Mouse (Mus musculus) heart, embryonic 15.5 days (tissue): ENCODE measurements around the gene Phox2a. TPM values are rescaled to one million over a fixed set of nuclear protein-coding genes. Genes with fewer than 3 reads are reported as not detected.

Experiments
- ATAC-seq: fragments of 200-750 bp; cut with Nextera tagmentation; replicated peaks from 2 replicates; pipeline ENCODE4 v1.8.0; 2017; ENCODE audit warnings: low read depth, moderate TSS enrichment; ENCODE audit not compliant: insufficient number of reproducible peaks, insufficient read depth, low FRiP score
- H3K27ac ChIP-seq: fragments of 300-500 bp; sonication (generic); 2 replicates; pipeline ENCODE4 v1.5.1; 2015; ENCODE audit warnings: mild to moderate bottlenecking, inconsistent platforms
- H3K27me3 ChIP-seq: fragments of 300-500 bp; sonication (generic); 2 replicates; pipeline ENCODE4 v1.6.1; 2015; ENCODE audit warnings: inconsistent platforms
- H3K36me3 ChIP-seq: fragments of 300-500 bp; sonication (generic); 2 replicates; pipeline ENCODE4 v1.6.1; 2015; ENCODE audit warnings: mild to moderate bottlenecking, inconsistent platforms
- H3K4me1 ChIP-seq: fragments of 300-500 bp; sonication (generic); replicated peaks from 2 replicates; pipeline ENCODE4 v1.6.1; 2015; ENCODE audit warnings: inconsistent platforms
- H3K4me2 ChIP-seq: fragments of 300-500 bp; sonication (generic); 2 replicates; pipeline ENCODE4 v1.6.1; 2015; ENCODE audit warnings: inconsistent platforms, mild to moderate bottlenecking, moderate library complexity
- H3K4me3 ChIP-seq: fragments of 300-500 bp; sonication (generic); 2 replicates; pipeline ENCODE4 v1.5.1; 2015; ENCODE audit warnings: mild to moderate bottlenecking, inconsistent platforms
- H3K9ac ChIP-seq: fragments of 300-500 bp; sonication (generic); 2 replicates; pipeline ENCODE4 v1.6.1; 2015; ENCODE audit warnings: mild to moderate bottlenecking, inconsistent platforms
- H3K9me3 ChIP-seq: fragments of 300-500 bp; sonication (generic); replicated peaks from 2 replicates; pipeline ENCODE4 v1.6.1; 2016; ENCODE audit warnings: inconsistent platforms
- WGBS: fragments of 180-500 bp; shearing (Covaris S2); methylation state at CpG from one replicate; pipeline ENCODE4 v1.1.7; 2015; ENCODE audit warnings: mixed read lengths; 5-methylcytosine and 5-hydroxymethylcytosine counted together
- polyA plus RNA-seq: library from polyadenylated mRNA; unstranded; fragments of >200 nt; fragmentation: Nextera tagmentation; extraction: Ambion mirVana; gene quantifications from 2 replicates; pipeline ENCODE4 v1.2.1, GENCODE M21; 2015

Gene Phox2a
- polyA plus RNA-seq, 1 experiment from 2014 or later, result 0.39 TPM

DNA sequence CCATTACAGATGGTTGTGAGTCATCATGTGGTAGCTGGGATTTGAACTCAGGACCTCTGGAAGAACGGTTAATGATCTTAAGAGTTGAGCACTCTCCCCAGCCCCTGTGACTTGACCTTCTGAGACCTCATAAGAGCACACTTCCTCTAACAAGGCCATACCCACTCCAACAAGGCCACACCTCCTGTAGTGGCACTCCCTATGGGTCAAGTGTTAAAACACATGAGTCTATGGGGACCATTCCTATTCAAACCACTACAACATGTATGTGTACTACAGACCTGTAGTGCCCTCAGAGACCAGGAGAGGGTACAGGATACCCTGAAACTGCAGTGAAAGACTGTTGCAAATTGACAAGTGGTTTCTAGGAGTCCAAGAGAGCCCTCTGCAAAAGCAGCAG lies 29.8 kb downstream of the Phox2a start:
- Histone ChIP-seq H3K4me1 (no peaks in the 10 kb centered on the region), H3K9ac (no peak overlapping the region)
- 91% methylated on average over 1 of the region's 1 CpGs for WGBS

DNA sequence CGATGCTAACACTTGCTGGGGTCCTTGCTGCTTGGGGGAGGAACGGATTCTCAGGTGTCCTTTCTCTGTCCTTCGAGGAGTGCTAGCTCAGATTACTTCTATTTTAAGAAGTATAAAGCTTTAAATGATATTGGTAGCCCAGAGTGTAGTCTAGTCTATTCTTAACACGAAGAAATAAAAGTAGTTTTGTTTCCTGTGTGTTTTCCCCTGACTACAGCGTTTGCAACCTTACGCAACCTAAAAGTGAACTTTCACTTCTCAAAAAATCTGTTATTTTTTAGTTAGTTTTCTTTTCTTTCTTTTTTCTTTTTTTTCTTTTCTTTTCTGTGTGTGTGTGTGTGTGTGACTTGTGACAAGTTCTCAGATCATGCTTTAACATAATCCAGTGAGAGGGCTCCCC lies 33.6 kb downstream of the Phox2a start:
- WGBS, result 73% methylated on average over 6 of the region's 6 CpGs
- Histone ChIP-seq H3K4me1 (no peaks in the 10 kb centered on the region), H3K27ac (no peak overlapping the region), H3K27me3 (no peaks in the 10 kb centered on the region), H3K9me3 (no peaks in the 10 kb centered on the region), H3K9ac (no peak overlapping the region), H3K4me3 (no peak overlapping the region), H3K4me2 (no peak overlapping the region), H3K36me3 (no peaks in the 10 kb centered on the region)
- no peak for ATAC-seq

More for the DNA sequence above, 29.8 kb downstream of the Phox2a start:
- Histone ChIP-seq H3K9me3 (no peaks in the 10 kb centered on the region), H3K27me3 (no peaks in the 10 kb centered on the region), H3K36me3 (no peaks in the 10 kb centered on the region), H3K4me2 (no peak overlapping the region), H3K27ac (no peak overlapping the region), H3K4me3 (no peak overlapping the region)
- no peak for ATAC-seq

DNA sequence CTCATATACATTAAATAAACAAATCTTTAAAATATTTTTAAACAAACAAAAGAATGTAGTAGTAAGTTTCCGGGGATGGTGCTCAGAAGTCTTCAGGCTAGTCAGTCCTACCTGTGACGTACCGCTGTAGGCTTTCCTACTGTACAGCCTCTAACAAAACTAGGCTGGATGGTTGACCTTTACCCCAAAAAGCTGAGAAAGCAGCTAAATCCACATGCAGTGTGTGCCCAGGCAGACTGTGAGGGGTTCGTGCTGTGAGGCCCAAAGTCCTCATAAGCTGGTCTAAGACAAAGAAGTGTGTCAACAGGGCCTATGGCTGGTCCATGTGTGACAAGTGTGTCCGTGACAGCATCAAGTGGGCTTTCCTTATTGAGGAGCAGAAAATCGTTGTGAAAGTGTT lies 34.7 kb downstream of the Phox2a start:
- Histone ChIP-seq H3K4me1 (no peaks in the 10 kb centered on the region), H3K9me3 (no peaks in the 10 kb centered on the region), H3K9ac (no peak overlapping the region), H3K36me3 (no peaks in the 10 kb centered on the region), H3K4me2 (no peak overlapping the region), H3K27me3 (no peaks in the 10 kb centered on the region), H3K27ac (no peak overlapping the region), H3K4me3 (no peak overlapping the region)
- ATAC-seq, result no peak
- 79% methylated on average over 6 of the region's 6 CpGs for WGBS

DNA sequence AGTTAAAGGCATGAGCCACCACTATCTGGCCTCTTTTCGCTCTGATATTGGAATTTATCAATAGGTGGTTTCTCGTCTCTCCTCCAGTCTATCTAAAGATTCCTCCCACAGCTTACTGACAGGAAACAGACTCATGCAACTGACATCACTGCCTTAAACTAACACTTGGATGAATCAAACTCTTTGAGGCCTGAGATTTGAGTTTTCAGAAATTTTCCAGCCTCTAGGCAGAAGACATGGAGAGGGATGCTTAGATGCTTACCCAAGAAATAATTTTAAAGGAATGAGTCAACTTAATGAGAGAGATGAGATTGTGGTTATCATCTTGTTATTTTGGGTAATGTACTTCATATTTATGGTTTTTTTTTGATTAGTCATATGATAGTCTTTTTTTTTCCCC lies 35.7 kb downstream of the Phox2a start:
- Histone ChIP-seq H3K4me3 (no peak overlapping the region), H3K9ac (no peak overlapping the region), H3K4me1 (no peaks in the 10 kb centered on the region), H3K27me3 (no peaks in the 10 kb centered on the region), H3K4me2 (no peak overlapping the region), H3K36me3 (no peaks in the 10 kb centered on the region), H3K9me3 (no peaks in the 10 kb centered on the region), H3K27ac (no peak overlapping the region)
- no peak for ATAC-seq
- 55% methylated on average over 2 of the region's 2 CpGs for WGBS

DNA sequence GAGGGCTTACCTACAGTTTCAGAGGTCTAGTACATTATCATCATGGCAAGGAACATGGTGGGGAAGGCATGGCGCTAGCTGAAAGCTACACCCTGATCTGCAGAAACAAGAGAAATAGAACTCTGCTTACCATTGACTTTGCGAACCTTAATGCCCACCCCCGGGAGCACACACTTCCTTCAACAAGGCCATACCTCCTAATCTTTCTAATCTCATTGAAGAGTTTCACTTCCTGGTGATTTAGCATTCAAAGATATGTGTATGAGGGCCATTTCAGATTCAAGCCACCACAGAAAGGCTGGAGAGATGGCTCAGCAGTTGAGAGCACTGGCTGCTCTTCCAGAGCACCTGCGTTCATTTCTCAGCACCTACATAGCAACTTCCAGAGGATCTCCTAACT lies 39.0 kb downstream of the Phox2a start, which contains the start of gene Folr2:
Folr2 (minus strand) TSS at position 101 of the 400 bp plus-strand sequence.
- H3K27me3 ChIP-seq, result no peaks in the 10 kb centered on the region
- H3K4me2 ChIP-seq, result no peak within 1 kb of the TSS
- no peak for ATAC-seq
- WGBS, result 86% methylated on average over 4 of the region's 4 CpGs
- H3K27ac ChIP-seq, result no peak within 1 kb of the TSS
- H3K36me3 ChIP-seq, result no peaks in the 10 kb centered on the region
- no peak within 1 kb of the TSS for H3K4me3 ChIP-seq
- no peaks in the 10 kb centered on the region for H3K9me3 ChIP-seq
- H3K9ac ChIP-seq, result no peak within 1 kb of the TSS
- H3K4me1 ChIP-seq, result no peaks in the 10 kb centered on the region

DNA sequence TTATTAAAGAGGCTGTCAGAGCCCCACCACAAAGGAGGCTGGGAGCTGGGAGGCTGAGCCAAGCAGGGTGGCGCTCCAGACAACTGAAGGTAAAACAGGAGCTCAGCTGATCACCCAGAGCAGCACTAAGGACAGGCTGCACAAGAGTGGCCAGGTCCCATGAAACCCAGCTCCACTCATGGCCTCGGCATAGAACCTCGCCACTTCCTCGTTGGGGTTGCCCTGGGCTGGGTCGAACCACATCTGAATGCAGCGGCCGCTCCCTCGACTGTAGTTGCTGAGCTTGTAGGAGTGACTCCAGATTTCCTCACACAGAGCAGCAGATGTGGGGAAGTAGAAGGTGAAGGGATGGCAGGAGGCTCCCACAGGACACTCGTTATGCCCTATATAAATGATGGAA lies 40.2 kb downstream of the Phox2a start:
- Histone ChIP-seq H3K36me3 (no peaks in the 10 kb centered on the region), H3K4me1 (no peaks in the 10 kb centered on the region), H3K9ac (no peak overlapping the region), H3K27ac (no peak overlapping the region), H3K27me3 (no peaks in the 10 kb centered on the region), H3K4me2 (no peak overlapping the region), H3K9me3 (no peaks in the 10 kb centered on the region), H3K4me3 (no peak overlapping the region)
- no peak for ATAC-seq
- WGBS, result 73% methylated on average over 9 of the region's 9 CpGs

DNA sequence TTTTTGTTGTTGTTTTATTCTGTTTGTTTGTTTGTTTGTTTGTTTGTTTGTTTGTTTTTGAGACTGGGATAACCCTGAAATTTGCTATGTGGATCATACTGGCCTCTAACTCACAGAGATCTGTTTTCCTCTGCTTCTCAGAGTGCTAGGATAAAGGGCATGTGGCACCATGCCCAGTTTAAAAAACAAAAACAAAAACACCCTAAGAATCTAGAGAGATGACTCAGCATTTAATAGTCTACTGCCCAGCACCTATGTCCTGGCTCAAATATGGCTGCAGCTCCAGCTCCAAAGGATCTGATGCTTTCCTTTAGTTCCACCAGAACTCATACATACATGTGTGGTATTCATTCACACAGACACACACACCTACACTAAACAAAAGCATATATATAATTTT lies 42.9 kb downstream of the Phox2a start:
- H3K4me1 ChIP-seq, result no peaks in the 10 kb centered on the region
- H3K9ac ChIP-seq, result no peak overlapping the region
- H3K4me2 ChIP-seq, result no peak overlapping the region
- no peak overlapping the region for H3K4me3 ChIP-seq
- ATAC-seq, result no peak
- H3K9me3 ChIP-seq, result no peaks in the 10 kb centered on the region
- H3K27me3 ChIP-seq, result no peaks in the 10 kb centered on the region
- no peak overlapping the region for H3K27ac ChIP-seq
- H3K36me3 ChIP-seq, result no peaks in the 10 kb centered on the region

DNA sequence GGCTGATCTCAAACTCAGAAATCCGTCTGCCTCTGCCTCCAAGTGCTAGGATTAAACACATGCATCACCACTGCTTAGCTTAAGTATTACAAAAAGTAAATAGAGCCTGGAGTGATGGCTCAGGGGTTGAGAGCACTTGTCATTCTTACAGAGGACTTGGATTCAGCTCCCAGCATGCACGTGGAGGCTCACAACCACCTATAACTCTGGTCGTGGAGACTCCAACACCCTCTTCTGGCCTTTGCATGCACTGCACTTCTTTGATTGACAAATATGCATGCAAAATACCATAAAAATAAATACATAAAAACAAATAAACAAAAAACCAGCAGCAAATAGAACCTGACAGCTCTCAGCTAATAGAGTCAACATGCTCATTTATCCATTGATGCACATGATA lies 44.2 kb downstream of the Phox2a start:
- Histone ChIP-seq H3K4me1 (no peaks in the 10 kb centered on the region), H3K4me2 (no peak overlapping the region), H3K9me3 (no peaks in the 10 kb centered on the region), H3K27ac (no peak overlapping the region), H3K27me3 (no peaks in the 10 kb centered on the region), H3K4me3 (no peak overlapping the region), H3K36me3 (no peaks in the 10 kb centered on the region), H3K9ac (no peak overlapping the region)
- WGBS, result 66% methylated on average over 3 of the region's 3 CpGs
- no peak for ATAC-seq

DNA sequence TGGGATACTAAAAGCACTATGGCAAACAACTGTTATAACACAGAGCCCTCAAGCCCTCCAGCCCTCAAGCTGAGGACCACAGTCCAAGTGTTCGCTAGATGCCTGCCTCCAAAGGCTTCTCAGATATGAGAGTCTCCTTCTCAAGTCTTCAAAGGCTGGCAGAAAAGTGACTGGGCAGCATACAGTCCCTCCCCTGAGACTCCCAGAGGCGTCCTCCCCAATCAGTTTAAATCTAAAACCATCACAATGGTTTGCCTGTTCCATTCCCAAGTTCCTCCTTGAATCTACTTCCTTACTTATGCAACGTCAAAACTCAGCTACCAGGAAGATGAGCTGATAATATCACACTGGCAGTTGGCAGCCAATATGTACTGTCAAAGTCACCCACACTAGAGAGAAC lies 45.3 kb downstream of the Phox2a start, which contains the start of gene Anapc15:
Anapc15 (plus strand) TSS at position 301 of the 400 bp plus-strand sequence.
- 55% methylated on average over 3 of the region's 3 CpGs for WGBS
- H3K9ac ChIP-seq, result no peak within 1 kb of the TSS
- H3K36me3 ChIP-seq, result no peaks in the 10 kb centered on the region
- no peak within 1 kb of the TSS for H3K4me2 ChIP-seq
- no peaks in the 10 kb centered on the region for H3K27me3 ChIP-seq
- no peak for ATAC-seq
- no peak within 1 kb of the TSS for H3K27ac ChIP-seq
- no peaks in the 10 kb centered on the region for H3K9me3 ChIP-seq
- H3K4me3 ChIP-seq, result no peak within 1 kb of the TSS
- H3K4me1 ChIP-seq, result peaks cover 5% of the 10 kb centered on the region

DNA sequence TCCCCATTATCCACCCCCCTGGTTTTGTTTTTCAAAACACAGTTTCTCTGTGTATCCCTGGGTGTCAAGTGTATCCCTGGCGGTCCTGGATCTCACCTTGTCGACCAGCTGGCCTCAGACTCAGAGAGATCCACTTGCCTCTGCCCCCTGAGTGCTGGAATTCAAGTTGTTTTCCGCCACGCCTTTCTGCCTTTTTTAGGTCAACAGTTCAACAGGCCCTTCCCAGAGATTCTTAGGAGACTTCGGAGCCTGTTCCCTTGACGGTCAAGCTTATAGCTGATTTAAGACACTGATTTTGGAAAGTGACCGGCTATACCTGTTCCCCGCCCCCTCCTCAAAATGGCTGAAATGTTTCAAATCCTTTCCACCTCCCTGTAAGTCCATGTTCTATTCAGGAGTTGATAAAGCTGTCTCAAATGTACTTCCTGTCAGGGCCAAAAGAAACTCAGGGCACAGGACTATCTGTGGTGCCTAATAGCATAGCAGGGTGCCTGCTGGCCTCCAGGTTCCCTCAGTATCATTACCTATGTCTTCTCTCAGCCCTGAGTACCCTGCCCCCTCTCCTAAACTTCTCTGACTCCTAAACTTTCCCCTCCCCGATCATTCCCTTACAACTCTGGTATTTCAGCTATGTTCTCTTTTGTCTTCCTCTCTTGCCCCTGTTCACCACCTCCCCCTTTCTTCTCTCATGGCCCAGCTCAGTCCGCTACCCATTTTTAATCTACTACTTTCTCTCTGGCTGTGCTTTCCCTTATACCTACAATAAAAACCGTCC lies 48.6 kb downstream of the Phox2a start:
- no peak overlapping the region for H3K9ac ChIP-seq
- no peak overlapping the region for H3K4me3 ChIP-seq
- 76% methylated on average over 11 of the region's 11 CpGs for WGBS
- no peaks in the 10 kb centered on the region for H3K27me3 ChIP-seq
- H3K36me3 ChIP-seq, result no peaks in the 10 kb centered on the region
- no peak for ATAC-seq
- no peaks in the 10 kb centered on the region for H3K9me3 ChIP-seq
- no peak overlapping the region for H3K4me2 ChIP-seq
- no peak overlapping the region for H3K27ac ChIP-seq
- peaks cover 19% of the 10 kb centered on the region for H3K4me1 ChIP-seq

DNA sequence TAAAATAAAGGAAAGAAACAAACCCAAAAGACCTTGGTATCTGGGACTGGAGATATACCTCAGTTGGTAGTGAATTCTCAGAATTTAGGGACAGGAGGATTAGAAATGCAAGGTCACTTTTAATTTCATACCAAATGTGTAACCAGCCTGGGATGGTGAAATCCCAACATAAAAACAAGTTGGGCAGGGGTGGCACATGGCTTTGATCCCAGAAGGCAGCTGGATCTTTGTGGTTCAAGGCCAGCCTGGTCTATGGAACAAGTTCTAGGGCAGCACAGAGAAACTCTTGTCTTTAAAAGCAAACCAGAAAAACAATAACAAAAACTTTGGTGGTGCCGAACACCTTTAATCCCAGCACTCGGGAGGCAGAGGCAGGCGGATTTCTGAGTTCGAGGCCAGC lies 49.4 kb downstream of the Phox2a start:
- ATAC-seq, result no peak
- WGBS, result 88% methylated on average over 4 of the region's 4 CpGs
- no peak overlapping the region for H3K9ac ChIP-seq
- peaks cover 19% of the 10 kb centered on the region for H3K4me1 ChIP-seq
- H3K36me3 ChIP-seq, result no peaks in the 10 kb centered on the region
- no peaks in the 10 kb centered on the region for H3K9me3 ChIP-seq
- no peak overlapping the region for H3K27ac ChIP-seq
- no peak overlapping the region for H3K4me3 ChIP-seq
- H3K4me2 ChIP-seq, result no peak overlapping the region
- no peaks in the 10 kb centered on the region for H3K27me3 ChIP-seq
